Mouse (Mus musculus) liver, embryonic 16.5 days (tissue): ENCODE data around the gene Olfr1023. TPM values are rescaled to one million over a fixed set of nuclear protein-coding genes. Genes with fewer than 3 reads are reported as not detected.

ENCODE experiments used
- ATAC-seq: fragments of 200-750 bp; cut with Nextera tagmentation; 2 replicates; pipeline ENCODE4 v1.8.0; 2017; ENCODE audit warnings: low read depth, mild to moderate bottlenecking, moderate number of reproducible peaks, moderate library complexity
- H3K27ac ChIP-seq: fragments of 300-500 bp; sonication (generic); 2 replicates; pipeline ENCODE4 v1.5.1; 2014; ENCODE audit warnings: mild to moderate bottlenecking, low read length
- H3K27me3 ChIP-seq: fragments of 300-500 bp; sonication (generic); 2 replicates; pipeline ENCODE4 v1.6.1; 2014; ENCODE audit warnings: low read depth, low read length, mixed read lengths; ENCODE audit not compliant: control insufficient read depth, insufficient read depth
- H3K36me3 ChIP-seq: fragments of 300-500 bp; sonication (generic); 2 replicates; pipeline ENCODE4 v1.6.1; 2014; ENCODE audit warnings: mild to moderate bottlenecking; ENCODE audit not compliant: control insufficient read depth, insufficient read depth
- H3K4me1 ChIP-seq: fragments of 300-500 bp; sonication (generic); 2 replicates; pipeline ENCODE4 v1.6.1; 2014; ENCODE audit warnings: low read depth, low read length, mixed read lengths; ENCODE audit not compliant: control insufficient read depth
- H3K4me2 ChIP-seq: fragments of 300-500 bp; sonication (generic); 2 replicates; pipeline ENCODE4 v1.6.1; 2014; ENCODE audit warnings: low read depth, low read length, mixed read lengths
- H3K4me3 ChIP-seq: fragments of 300-500 bp; sonication (generic); 2 replicates; pipeline ENCODE4 v1.5.1; 2014; ENCODE audit warnings: low read depth, mild to moderate bottlenecking, low read length
- H3K9ac ChIP-seq: fragments of 300-500 bp; sonication (generic); 2 replicates; pipeline ENCODE4 v1.6.1; 2014; ENCODE audit warnings: low read depth, low read length
- H3K9me3 ChIP-seq: fragments of 300-500 bp; sonication (generic); replicated peaks from 2 replicates; pipeline ENCODE4 v1.6.1; 2016; ENCODE audit warnings: low read length; ENCODE audit not compliant: control insufficient read depth
- WGBS: fragments of 180-500 bp; shearing (Covaris S2); extraction: QIAGEN DNeasy Blood & Tissue Kit; methylation state at CpG from one replicate; pipeline ENCODE4 v1.1.7; 2014; ENCODE audit not compliant: insufficient replicate concordance; 5-methylcytosine and 5-hydroxymethylcytosine counted together
- polyA plus RNA-seq: library from polyadenylated mRNA; unstranded; fragments of >200 nt; fragmentation: Nextera tagmentation; extraction: Ambion mirVana; gene quantifications from 2 replicates; pipeline ENCODE4 v1.2.1, GENCODE M21; 2015

Olfr1023 gene
- polyA plus RNA-seq: not detected in 2 replicates

- Histone ChIP-seq H3K4me3 (no peak within 1 kb of the TSS), H3K27ac (no peak within 1 kb of the TSS)
- no peak for ATAC-seq
These were observed at the start of gene Olfr1023 for GRCm38 (mm10) chr2:85885340-85885739. Gene Olfr1023, plus strand, starts transcription at chr2:85885640.

DNA sequence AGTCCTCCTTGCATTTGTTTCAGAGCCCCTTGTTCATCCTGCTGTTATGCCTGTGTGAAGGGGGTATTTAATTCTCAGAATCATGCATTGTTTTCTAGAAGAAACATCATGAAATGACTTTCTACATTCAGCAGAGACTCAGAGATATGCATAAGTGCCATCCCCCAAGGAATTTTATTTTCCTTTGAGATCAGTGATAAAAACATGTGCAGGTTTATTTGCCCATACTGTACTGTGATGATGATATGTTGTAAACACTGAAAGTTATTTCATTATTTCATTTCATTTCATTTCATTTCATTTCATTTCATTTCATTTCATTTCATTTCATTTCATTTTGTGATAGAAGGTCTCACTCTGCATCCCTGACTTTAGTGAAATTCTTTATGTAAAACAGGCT lies 40.1 kb upstream of the Olfr1023 start, which contains the start of gene Olfr1019:
Gene Olfr1019 (minus strand): TSS at position 101 of the 400 bp plus-strand sequence.
- H3K4me3 ChIP-seq: no peak within 1 kb of the TSS
- no peak within 1 kb of the TSS for H3K27ac ChIP-seq
- H3K9me3 ChIP-seq: no peaks in the 10 kb centered on the region
- no peaks in the 10 kb centered on the region for H3K27me3 ChIP-seq
- no peaks in the 10 kb centered on the region for H3K4me1 ChIP-seq
- H3K4me2 ChIP-seq: no peak within 1 kb of the TSS
- H3K36me3 ChIP-seq: no peaks in the 10 kb centered on the region
- no peak within 1 kb of the TSS for H3K9ac ChIP-seq
- no peak for ATAC-seq

More at GRCm38 (mm10) chr2:85885340-85885739, at the start of gene Olfr1023:
- no peak within 1 kb of the TSS for H3K9ac ChIP-seq
- WGBS: 50% methylated on average over 2 of the region's 2 CpGs
- H3K27me3 ChIP-seq: no peaks in the 10 kb centered on the region
- H3K36me3 ChIP-seq: no peaks in the 10 kb centered on the region
- no peaks in the 10 kb centered on the region for H3K4me1 ChIP-seq
- no peaks in the 10 kb centered on the region for H3K9me3 ChIP-seq
- H3K4me2 ChIP-seq: no peak within 1 kb of the TSS

DNA sequence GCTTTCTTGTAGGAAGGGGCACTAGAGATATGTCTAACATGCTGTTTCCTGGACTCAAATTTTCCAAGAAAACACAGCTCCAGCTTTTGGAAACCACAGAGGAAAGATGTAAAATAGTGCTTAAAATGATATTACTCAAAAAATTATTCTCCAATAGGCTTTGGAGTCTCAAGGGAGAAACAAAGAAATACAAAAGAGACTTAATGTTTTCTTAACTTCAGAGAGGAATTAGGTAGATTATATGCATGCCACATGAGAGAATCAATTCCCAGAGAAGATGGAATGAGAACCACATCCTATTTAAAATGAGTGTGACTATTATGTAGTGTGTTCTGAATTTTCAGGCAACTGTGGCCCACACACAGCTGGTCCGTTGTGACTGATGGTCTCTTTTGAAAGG lies 38.7 kb upstream of the Olfr1023 start, which contains the start of gene Olfr1020:
Gene Olfr1020 (plus strand): TSS at position 301 of the 400 bp plus-strand sequence.
- 57% methylated on average over 1 of the region's 1 CpGs for WGBS
- H3K4me3 ChIP-seq: no peak within 1 kb of the TSS
- H3K27me3 ChIP-seq: no peaks in the 10 kb centered on the region
- H3K27ac ChIP-seq: no peak within 1 kb of the TSS
- H3K9ac ChIP-seq: no peak within 1 kb of the TSS
- H3K36me3 ChIP-seq: no peaks in the 10 kb centered on the region
- no peak within 1 kb of the TSS for H3K4me2 ChIP-seq
- ATAC-seq: no peak
- no peaks in the 10 kb centered on the region for H3K4me1 ChIP-seq
- no peaks in the 10 kb centered on the region for H3K9me3 ChIP-seq

- ATAC-seq: no peak
- Histone ChIP-seq H3K27ac (no peak within 1 kb of the TSS), H3K27me3 (no peaks in the 10 kb centered on the region), H3K9ac (no peak within 1 kb of the TSS), H3K4me2 (no peak within 1 kb of the TSS), H3K36me3 (no peaks in the 10 kb centered on the region), H3K4me3 (no peak within 1 kb of the TSS), H3K4me1 (no peaks in the 10 kb centered on the region), H3K9me3 (no peaks in the 10 kb centered on the region)
- 20% methylated on average over 2 of the region's 2 CpGs for WGBS
These were observed 17.1 kb upstream of the Olfr1023 start, which contains the start of gene Olfr1022 for GRCm38 (mm10) chr2:85868294-85868693. Gene Olfr1022, plus strand, starts transcription at chr2:85868594.

GRCm38 (mm10) chr2:85904952-85905351 lies 19.5 kb downstream of the Olfr1023 start, which contains the start of gene Olfr1024:
Gene Olfr1024, minus strand, starts transcription at chr2:85905052.
- Histone ChIP-seq H3K36me3 (no peaks in the 10 kb centered on the region), H3K4me1 (no peaks in the 10 kb centered on the region), H3K9ac (no peak within 1 kb of the TSS), H3K4me2 (no peak within 1 kb of the TSS), H3K27me3 (no peaks in the 10 kb centered on the region), H3K9me3 (no peaks in the 10 kb centered on the region), H3K27ac (no peak within 1 kb of the TSS), H3K4me3 (no peak within 1 kb of the TSS)
- no peak for ATAC-seq
- 68% methylated on average over 3 of the region's 3 CpGs for WGBS

DNA sequence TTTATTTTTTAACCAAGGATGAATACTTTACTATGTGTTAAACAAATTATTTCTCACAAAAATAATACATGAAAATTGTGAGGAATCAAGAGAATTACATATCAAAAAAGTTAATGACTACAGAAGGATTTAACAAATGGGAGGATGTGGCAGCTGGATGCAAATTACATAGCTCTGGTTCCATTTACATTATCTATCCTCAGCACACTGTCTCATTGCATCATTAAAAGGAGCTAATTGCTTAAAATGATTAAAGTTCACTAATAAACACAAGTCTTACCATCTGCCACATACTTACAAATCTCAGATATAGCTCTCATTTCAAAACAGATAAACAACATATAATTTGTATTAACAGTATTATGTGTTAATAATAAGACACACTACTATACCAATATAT lies 27.8 kb downstream of the Olfr1023 start:
- no peak overlapping the region for H3K4me2 ChIP-seq
- H3K27ac ChIP-seq: no peak overlapping the region
- H3K36me3 ChIP-seq: no peaks in the 10 kb centered on the region
- H3K27me3 ChIP-seq: no peaks in the 10 kb centered on the region
- no peak overlapping the region for H3K9ac ChIP-seq
- no peaks in the 10 kb centered on the region for H3K4me1 ChIP-seq
- ATAC-seq: no peak
- H3K9me3 ChIP-seq: no peaks in the 10 kb centered on the region
- no peak overlapping the region for H3K4me3 ChIP-seq

- H3K27ac ChIP-seq: no peak within 1 kb of the TSS
- 27% methylated on average over 1 of the region's 1 CpGs for WGBS
- no peak for ATAC-seq
- no peaks in the 10 kb centered on the region for H3K4me1 ChIP-seq
- H3K9me3 ChIP-seq: no peaks in the 10 kb centered on the region
- no peak within 1 kb of the TSS for H3K4me2 ChIP-seq
- no peaks in the 10 kb centered on the region for H3K27me3 ChIP-seq
- no peak within 1 kb of the TSS for H3K9ac ChIP-seq
- no peaks in the 10 kb centered on the region for H3K36me3 ChIP-seq
- H3K4me3 ChIP-seq: no peak within 1 kb of the TSS
These were observed 29.5 kb downstream of the Olfr1023 start, which contains the start of gene Olfr1025-ps1 for GRCm38 (mm10) chr2:85914893-85915292. Gene Olfr1025-ps1, plus strand, starts transcription at chr2:85915193.

- no peak within 1 kb of the TSS for H3K4me2 ChIP-seq
- no peaks in the 10 kb centered on the region for H3K36me3 ChIP-seq
- no peaks in the 10 kb centered on the region for H3K27me3 ChIP-seq
- no peaks in the 10 kb centered on the region for H3K9me3 ChIP-seq
- WGBS: 63% methylated on average over 3 of the region's 3 CpGs
- H3K9ac ChIP-seq: no peak within 1 kb of the TSS
- no peaks in the 10 kb centered on the region for H3K4me1 ChIP-seq
- no peak for ATAC-seq
- no peak within 1 kb of the TSS for H3K27ac ChIP-seq
- no peak within 1 kb of the TSS for H3K4me3 ChIP-seq
These were observed 35.8 kb downstream of the Olfr1023 start, which contains the start of gene Olfr1026 for GRCm38 (mm10) chr2:85921258-85921657. Gene Olfr1026, plus strand, starts transcription at chr2:85921558.
